Mouse (Mus musculus): Measurements from ENCODE around the gene Serpinb2. TPM values are rescaled to one million over a fixed set of nuclear protein-coding genes. Genes with fewer than 3 reads are reported as not detected.

The Serpinb2 gene
- polyA plus RNA-seq, 1 experiment from 2014 or later: not detected

DNA sequence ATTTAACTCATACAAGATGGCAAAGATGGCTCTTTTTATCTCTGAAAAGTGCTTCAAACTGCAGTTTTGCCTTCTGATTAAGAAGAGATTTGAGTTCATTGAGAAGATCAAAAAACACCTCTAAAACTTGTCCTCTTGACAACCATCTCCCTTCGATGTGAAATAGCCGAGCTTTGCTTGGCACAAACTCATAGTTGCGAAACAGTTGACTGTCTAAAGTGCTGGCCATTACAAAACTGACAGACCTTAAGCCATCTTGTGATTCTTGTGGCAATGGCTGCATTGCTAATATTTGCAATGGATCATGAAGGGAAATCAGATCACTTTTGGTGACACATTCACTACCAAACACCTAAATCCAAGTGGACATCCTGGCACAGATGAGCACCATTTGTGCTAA, 48.3 kb downstream of the Serpinb2 start:
- Histone ChIP-seq H3K36me3 (ENCODE audit: control insufficient read depth, insufficient read depth, low read length) (no peaks in the 10 kb centered on the region), H3K9me3 (ENCODE audit: control insufficient read depth, low read length) (no peaks in the 10 kb centered on the region), H3K4me3 (ENCODE audit: low read depth, low read length) (no peak overlapping the region), H3K27ac (ENCODE audit: low read depth) (no peak overlapping the region), H3K27me3 (replicated peaks; ENCODE audit: control insufficient read depth, insufficient read depth, low read length) (no peaks in the 10 kb centered on the region), H3K9ac (ENCODE audit: low read length) (no peak overlapping the region), H3K4me1 (replicated peaks; ENCODE audit: control insufficient read depth, insufficient read depth, low read length) (no peaks in the 10 kb centered on the region), H3K4me2 (ENCODE audit: low read length) (no peak overlapping the region)
- no peak for ATAC-seq (replicated peaks; ENCODE audit: low FRiP score, low TSS enrichment, low read depth)
- WGBS: 89% methylated on average over 3 of the region's 3 CpGs
- no peak for DNase-seq (ENCODE audit: low spot score)

- H3K4me1 ChIP-seq (replicated peaks; ENCODE audit: control insufficient read depth, insufficient read depth, low read length): no peaks in the 10 kb centered on the region
- H3K4me3 ChIP-seq (ENCODE audit: low read depth, low read length): no peak overlapping the region
- H3K9ac ChIP-seq (ENCODE audit: low read length): no peak overlapping the region
- no peak for DNase-seq (ENCODE audit: low spot score)
- no peak for ATAC-seq (replicated peaks; ENCODE audit: low FRiP score, low TSS enrichment, low read depth)
- no peaks in the 10 kb centered on the region for H3K9me3 ChIP-seq (ENCODE audit: control insufficient read depth, low read length)
- no peaks in the 10 kb centered on the region for H3K36me3 ChIP-seq (ENCODE audit: control insufficient read depth, insufficient read depth, low read length)
- H3K4me2 ChIP-seq (ENCODE audit: low read length): no peak overlapping the region
- H3K27ac ChIP-seq (ENCODE audit: low read depth): no peak overlapping the region
- H3K27me3 ChIP-seq (replicated peaks; ENCODE audit: control insufficient read depth, insufficient read depth, low read length): no peaks in the 10 kb centered on the region
- WGBS: 65% methylated on average over 1 of the region's 1 CpGs
Measured at GRCm38 (mm10) chr1:107562110-107562509, 50.9 kb downstream of the Serpinb2 start.

GRCm38 (mm10) chr1:107565644-107566043, 54.4 kb downstream of the Serpinb2 start:
- Histone ChIP-seq H3K27ac (ENCODE audit: low read depth) (no peak overlapping the region), H3K4me1 (replicated peaks; ENCODE audit: control insufficient read depth, insufficient read depth, low read length) (no peaks in the 10 kb centered on the region), H3K4me3 (ENCODE audit: low read depth, low read length) (no peak overlapping the region), H3K36me3 (ENCODE audit: control insufficient read depth, insufficient read depth, low read length) (no peaks in the 10 kb centered on the region), H3K4me2 (ENCODE audit: low read length) (no peak overlapping the region), H3K9me3 (ENCODE audit: control insufficient read depth, low read length) (no peaks in the 10 kb centered on the region), H3K9ac (ENCODE audit: low read length) (no peak overlapping the region), H3K27me3 (replicated peaks; ENCODE audit: control insufficient read depth, insufficient read depth, low read length) (no peaks in the 10 kb centered on the region)
- ATAC-seq (replicated peaks; ENCODE audit: low FRiP score, low TSS enrichment, low read depth): no peak
- no peak for DNase-seq (ENCODE audit: low spot score)

- H3K27me3 ChIP-seq (replicated peaks; ENCODE audit: control insufficient read depth, insufficient read depth, low read length): no peaks in the 10 kb centered on the region
- no peaks in the 10 kb centered on the region for H3K36me3 ChIP-seq (ENCODE audit: control insufficient read depth, insufficient read depth, low read length)
- no peak overlapping the region for H3K4me2 ChIP-seq (ENCODE audit: low read length)
- DNase-seq (ENCODE audit: low spot score) (no peak), ATAC-seq (replicated peaks; ENCODE audit: low FRiP score, low TSS enrichment, low read depth) (no peak)
- no peaks in the 10 kb centered on the region for H3K9me3 ChIP-seq (ENCODE audit: control insufficient read depth, low read length)
- WGBS: 85% methylated on average over 2 of the region's 2 CpGs
- no peaks in the 10 kb centered on the region for H3K4me1 ChIP-seq (replicated peaks; ENCODE audit: control insufficient read depth, insufficient read depth, low read length)
- H3K9ac ChIP-seq (ENCODE audit: low read length): no peak overlapping the region
- no peak overlapping the region for H3K27ac ChIP-seq (ENCODE audit: low read depth)
- no peak overlapping the region for H3K4me3 ChIP-seq (ENCODE audit: low read depth, low read length)
Measured at GRCm38 (mm10) chr1:107576094-107576493, 64.9 kb downstream of the Serpinb2 start.

GRCm38 (mm10) chr1:107577514-107577913, 66.3 kb downstream of the Serpinb2 start:
- H3K4me2 ChIP-seq (ENCODE audit: low read length): no peak overlapping the region
- H3K9ac ChIP-seq (ENCODE audit: low read length): no peak overlapping the region
- ATAC-seq (replicated peaks; ENCODE audit: low FRiP score, low TSS enrichment, low read depth): no peak
- DNase-seq (ENCODE audit: low spot score): no peak
- no peak overlapping the region for H3K4me3 ChIP-seq (ENCODE audit: low read depth, low read length)
- no peaks in the 10 kb centered on the region for H3K4me1 ChIP-seq (replicated peaks; ENCODE audit: control insufficient read depth, insufficient read depth, low read length)
- no peaks in the 10 kb centered on the region for H3K27me3 ChIP-seq (replicated peaks; ENCODE audit: control insufficient read depth, insufficient read depth, low read length)
- no peak overlapping the region for H3K27ac ChIP-seq (ENCODE audit: low read depth)
- WGBS: 69% methylated on average over 1 of the region's 1 CpGs
- no peaks in the 10 kb centered on the region for H3K36me3 ChIP-seq (ENCODE audit: control insufficient read depth, insufficient read depth, low read length)
- H3K9me3 ChIP-seq (ENCODE audit: control insufficient read depth, low read length): no peaks in the 10 kb centered on the region

GRCm38 (mm10) chr1:107581220-107581619, 70.0 kb downstream of the Serpinb2 start:
- H3K4me1 ChIP-seq (replicated peaks; ENCODE audit: control insufficient read depth, insufficient read depth, low read length): no peaks in the 10 kb centered on the region
- ATAC-seq (replicated peaks; ENCODE audit: low FRiP score, low TSS enrichment, low read depth) (no peak), DNase-seq (ENCODE audit: low spot score) (no peak)
- H3K9me3 ChIP-seq (ENCODE audit: control insufficient read depth, low read length): no peaks in the 10 kb centered on the region
- H3K4me3 ChIP-seq (ENCODE audit: low read depth, low read length): no peak overlapping the region
- no peaks in the 10 kb centered on the region for H3K36me3 ChIP-seq (ENCODE audit: control insufficient read depth, insufficient read depth, low read length)
- H3K27me3 ChIP-seq (replicated peaks; ENCODE audit: control insufficient read depth, insufficient read depth, low read length): no peaks in the 10 kb centered on the region
- H3K9ac ChIP-seq (ENCODE audit: low read length): no peak overlapping the region
- no peak overlapping the region for H3K27ac ChIP-seq (ENCODE audit: low read depth)
- 21% methylated on average over 1 of the region's 1 CpGs for WGBS
- no peak overlapping the region for H3K4me2 ChIP-seq (ENCODE audit: low read length)

- no peak for DNase-seq (ENCODE audit: low spot score)
- Histone ChIP-seq H3K4me2 (ENCODE audit: low read length) (no peak overlapping the region), H3K4me3 (ENCODE audit: low read depth, low read length) (no peak overlapping the region), H3K36me3 (ENCODE audit: control insufficient read depth, insufficient read depth, low read length) (no peaks in the 10 kb centered on the region), H3K27me3 (replicated peaks; ENCODE audit: control insufficient read depth, insufficient read depth, low read length) (no peaks in the 10 kb centered on the region), H3K27ac (ENCODE audit: low read depth) (no peak overlapping the region), H3K4me1 (replicated peaks; ENCODE audit: control insufficient read depth, insufficient read depth, low read length) (no peaks in the 10 kb centered on the region), H3K9me3 (ENCODE audit: control insufficient read depth, low read length) (no peaks in the 10 kb centered on the region), H3K9ac (ENCODE audit: low read length) (no peak overlapping the region)
- no peak for ATAC-seq (replicated peaks; ENCODE audit: low FRiP score, low TSS enrichment, low read depth)
Measured at GRCm38 (mm10) chr1:107582900-107583299, 71.7 kb downstream of the Serpinb2 start.

DNA sequence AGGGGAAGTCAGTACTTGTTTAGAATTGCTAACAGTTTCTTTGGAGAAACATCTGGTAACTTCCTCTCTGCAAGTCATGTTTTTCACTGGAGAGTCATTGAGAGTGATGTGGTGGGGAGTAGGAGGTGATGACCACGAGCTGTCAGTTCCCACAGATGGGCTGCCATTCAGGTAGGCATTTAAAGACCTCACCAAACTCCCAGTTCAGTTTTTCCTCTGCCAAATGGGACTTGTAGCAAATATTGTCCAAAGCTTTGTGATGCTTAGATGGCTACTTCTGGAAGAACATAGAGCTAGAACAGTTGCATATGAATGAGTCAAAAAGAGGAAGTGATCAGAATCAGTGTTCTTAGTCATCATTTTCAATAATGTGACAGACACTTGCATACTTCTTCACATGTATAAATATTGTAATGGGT, 72.7 kb downstream of the Serpinb2 start:
- Histone ChIP-seq H3K9ac (ENCODE audit: low read length) (no peak overlapping the region), H3K4me1 (replicated peaks; ENCODE audit: control insufficient read depth, insufficient read depth, low read length) (no peaks in the 10 kb centered on the region), H3K27ac (ENCODE audit: low read depth) (no peak overlapping the region), H3K36me3 (ENCODE audit: control insufficient read depth, insufficient read depth, low read length) (no peaks in the 10 kb centered on the region), H3K4me2 (ENCODE audit: low read length) (no peak overlapping the region), H3K4me3 (ENCODE audit: low read depth, low read length) (no peak overlapping the region), H3K9me3 (ENCODE audit: control insufficient read depth, low read length) (no peaks in the 10 kb centered on the region), H3K27me3 (replicated peaks; ENCODE audit: control insufficient read depth, insufficient read depth, low read length) (no peaks in the 10 kb centered on the region)
- WGBS: 44% methylated on average over 1 of the region's 1 CpGs
- no peak for DNase-seq (ENCODE audit: low spot score)
- ATAC-seq (replicated peaks; ENCODE audit: low FRiP score, low TSS enrichment, low read depth): no peak

GRCm38 (mm10) chr1:107584932-107585331, 73.7 kb downstream of the Serpinb2 start:
- no peak overlapping the region for H3K4me2 ChIP-seq (ENCODE audit: low read length)
- H3K36me3 ChIP-seq (ENCODE audit: control insufficient read depth, insufficient read depth, low read length): no peaks in the 10 kb centered on the region
- H3K4me1 ChIP-seq (replicated peaks; ENCODE audit: control insufficient read depth, insufficient read depth, low read length): peaks cover under 1% of the 10 kb centered on the region; the same call in 1 of the 2 replicates
- no peak for DNase-seq (ENCODE audit: low spot score)
- no peak for ATAC-seq (replicated peaks; ENCODE audit: low FRiP score, low TSS enrichment, low read depth)
- H3K4me3 ChIP-seq (ENCODE audit: low read depth, low read length): no peak overlapping the region
- H3K27me3 ChIP-seq (replicated peaks; ENCODE audit: control insufficient read depth, insufficient read depth, low read length): no peaks in the 10 kb centered on the region
- H3K9me3 ChIP-seq (ENCODE audit: control insufficient read depth, low read length): no peaks in the 10 kb centered on the region
- 90% methylated on average over 3 of the region's 3 CpGs for WGBS
- H3K27ac ChIP-seq (ENCODE audit: low read depth): no peak overlapping the region
- H3K9ac ChIP-seq (ENCODE audit: low read length): no peak overlapping the region

Measured in intestine, embryonic 14.5 days (tissue).